Mouse (Mus musculus) megakaryocyte, embryonic 14.5 days (primary cell): ENCODE measurements around the gene Cog1.

ENCODE experiments used
- FLI1 ChIP-seq: IDR thresholded peaks from 2 replicates; pipeline ENCODE4 v1.6.1; 2012; ENCODE audit warnings: low read length, inconsistent platforms, mixed read lengths
- GATA1 ChIP-seq: IDR thresholded peaks from 3 replicates; pipeline ENCODE4 v1.6.1; 2012; ENCODE audit warnings: mixed read lengths, low read length, inconsistent platforms, borderline replicate concordance

GRCm38 (mm10) chr11:113667704-113668103 lies 18.7 kb downstream of the Cog1 start:
- no peak for TF ChIP-seq GATA1
- no peak for TF ChIP-seq FLI1
